Mouse (Mus musculus): ENCODE data around the gene Arhgap30. TPM values are rescaled to one million over a fixed set of nuclear protein-coding genes. Genes with fewer than 3 reads are reported as not detected.
A peak's percentile ranks its signal among the peaks of the same experiment; 100 is the strongest.

Gene Arhgap30
- total and polyA plus RNA-seq, 3 experiments, result 52.0 to 78.5 (median 70.8) TPM

DNA sequence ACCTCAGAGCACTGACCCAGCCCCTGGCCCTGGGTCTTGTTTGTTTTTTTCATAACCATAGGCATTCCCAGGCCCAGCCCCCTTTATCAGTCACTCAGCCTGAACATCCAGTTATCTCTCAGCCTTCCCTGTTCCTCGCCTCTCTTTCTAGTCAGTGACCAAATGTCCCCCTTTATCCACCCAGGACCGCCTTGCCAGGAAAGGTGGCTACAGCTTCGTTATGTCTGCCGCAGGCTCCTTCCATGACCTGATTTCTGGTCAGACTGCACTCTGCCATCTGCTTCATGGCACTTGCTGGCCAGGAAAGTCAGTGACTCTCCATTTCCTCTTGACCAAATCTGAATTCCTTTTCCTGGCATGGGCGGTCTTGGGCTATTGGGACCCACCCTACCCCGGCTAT lies 10.5 kb upstream of the Arhgap30 start:
- TF ChIP-seq USF1 (IDR thresholded peaks at IDR 0.05; ENCODE audit: low read depth, low read length) (no peak), ZKSCAN1 (IDR thresholded peaks at IDR 0.05; ENCODE audit: borderline replicate concordance, low read depth, low read length) (no peak), E2F4 (IDR thresholded peaks at IDR 0.05; ENCODE audit: insufficient replicate concordance, low read depth, low read length) (no peak)
- Histone ChIP-seq H3K79me2 (replicated peaks; ENCODE audit: control insufficient read depth, extremely low read depth, insufficient read depth, poor library complexity, severe bottlenecking) (no peaks in the 10 kb centered on the region), H3K36me3 (replicated peaks in 1 of 2; ENCODE audit: control insufficient read depth in 1 of 2, insufficient read depth in 1 of 2, low read length in 1 of 2) (no peaks in the 10 kb centered on the region), H3K9ac (ENCODE audit: insufficient read depth, low read depth) (no peak overlapping the region), H3K4me1 (ENCODE audit: control insufficient read depth in 1 of 2, insufficient read depth in 2 of 2) (peaks cover 11 to 36% of the 10 kb centered on the region in 2 experiments), H3K4me2 (ENCODE audit: insufficient read depth, low read depth, poor library complexity, severe bottlenecking) (no peak overlapping the region), H3K4me3 (replicated peaks in 1 of 3; ENCODE audit: low read depth in 2 of 3, low read length in 2 of 3, poor library complexity in 1 of 3) (no peak overlapping the region), H3K27me3 (replicated peaks) (peaks cover 9% of the 10 kb centered on the region), H3K27ac (ENCODE audit: insufficient read depth, low read depth) (no peak overlapping the region), H3K9me3 (replicated peaks; ENCODE audit: low read length) (no peaks in the 10 kb centered on the region)
- no peak for DNase-seq (ENCODE audit: extremely low read depth)
- dilution Hi-C loops (cut with MboI; ENCODE audit: extremely low pct_ligation_motif_present, extremely low pct_unique_long_range_greater_than_20kb, low sequenced_read_pairs) (no loop called here), in situ Hi-C loops (cut with MboI; ENCODE audit: low pct_ligation_motif_present, low pct_unique_long_range_greater_than_20kb, low sequenced_read_pairs) (no loop called here)

GRCm38 (mm10) chr1:171379935-171380599 lies 8.7 kb upstream of the Arhgap30 start:
- H3K4me2 ChIP-seq (ENCODE audit: insufficient read depth, low read depth, poor library complexity, severe bottlenecking), result peak overlapping the region; percentile 80
- in situ Hi-C loops (cut with MboI; ENCODE audit: low pct_ligation_motif_present, low pct_unique_long_range_greater_than_20kb, low sequenced_read_pairs) (no loop called here), dilution Hi-C loops (cut with MboI; ENCODE audit: extremely low pct_ligation_motif_present, extremely low pct_unique_long_range_greater_than_20kb, low sequenced_read_pairs) (no loop called here)
- peaks cover 26 to 52% of the 10 kb centered on the region in 2 experiments for H3K4me1 ChIP-seq (ENCODE audit: control insufficient read depth in 1 of 2, insufficient read depth in 2 of 2)
- no peak for TF ChIP-seq SIN3A (IDR thresholded peaks at IDR 0.05; ENCODE audit: low read length)
- peak; percentile 62; the same call in 1 of the 2 replicates for TF ChIP-seq MAFK (IDR thresholded peaks at IDR 0.05; ENCODE audit: insufficient replicate concordance, low read length)
- no peak for TF ChIP-seq USF1 (IDR thresholded peaks at IDR 0.05; ENCODE audit: low read depth, low read length)
- TF ChIP-seq TCF12 (IDR thresholded peaks at IDR 0.05; ENCODE audit: low read depth, low read length), result no peak
- no peak for TF ChIP-seq MYC (IDR thresholded peaks at IDR 0.05; ENCODE audit: low read depth, low read length)
- peak; percentile 45 for TF ChIP-seq RAD21 (IDR thresholded peaks at IDR 0.05; ENCODE audit: low read depth, low read length)
- no peak for TF ChIP-seq ZC3H11A (IDR thresholded peaks at IDR 0.05; ENCODE audit: low read depth, low read length)
- TF ChIP-seq CTCF (conservative IDR thresholded peaks at IDR 0.05 in 1 of 2, IDR thresholded peaks at IDR 0.05 in 1 of 2; ENCODE audit: low read depth in 2 of 2, low read length in 2 of 2), result peak; percentile 25 to 85; a peak in 2 of 4 replicates
- no peak for TF ChIP-seq POLR2AphosphoS2 (IDR thresholded peaks at IDR 0.05; ENCODE audit: low read depth, low read length)
- peak; percentile 68 for TF ChIP-seq SMC3 (IDR thresholded peaks at IDR 0.05; ENCODE audit: low read depth, low read length)
- 0 out of 2 replicates have a peak, but pooled peaks have one; percentile 37 for TF ChIP-seq MAZ (IDR thresholded peaks at IDR 0.05; ENCODE audit: low read depth, low read length)
- H3K27me3 ChIP-seq (replicated peaks), result peaks cover 9% of the 10 kb centered on the region
- H3K79me2 ChIP-seq (replicated peaks; ENCODE audit: control insufficient read depth, extremely low read depth, insufficient read depth, poor library complexity, severe bottlenecking), result no peaks in the 10 kb centered on the region
- peak overlapping the region; percentile 12 to 52 (median 23) for H3K4me3 ChIP-seq (replicated peaks in 1 of 3; ENCODE audit: low read depth in 2 of 3, low read length in 2 of 3, poor library complexity in 1 of 3)
- H3K9ac ChIP-seq (ENCODE audit: insufficient read depth, low read depth), result no peak overlapping the region
- H3K9me3 ChIP-seq (replicated peaks; ENCODE audit: low read length), result no peaks in the 10 kb centered on the region
- no peaks in the 10 kb centered on the region for H3K36me3 ChIP-seq (replicated peaks in 1 of 2; ENCODE audit: control insufficient read depth in 1 of 2, insufficient read depth in 1 of 2, low read length in 1 of 2)
- no peak overlapping the region for H3K27ac ChIP-seq (ENCODE audit: insufficient read depth, low read depth)
- DNase-seq (ENCODE audit: extremely low read depth), result peak; percentile 80

All from CH12.LX (cell line).